Mouse (Mus musculus) inflammation-experienced regulatory T-cells, adult 6 months (primary cell): Measurements from ENCODE around the gene Nxpe3. TPM values are rescaled to one million over a fixed set of nuclear protein-coding genes. Genes with fewer than 3 reads are reported as not detected.
"Not testable (repeated sequence)": the region's sequence is repeated elsewhere in the genome, so short reads cannot be mapped to it uniquely, and the experiment has no call there.

Source experiments
- ATAC-seq: one replicate; pipeline ENCODE4 v1.8.0; 2017
- polyA plus RNA-seq, 3 experiments: library from polyadenylated mRNA; unstranded; fragments of 100-300 nt; shearing (Covaris generic); gene quantifications; one replicate each; pipeline ENCODE4 v1.2.1; 2017

Nxpe3 gene
- polyA plus RNA-seq, 3 experiments from 2014 or later: 13.7 to 36.9 (median 22.6) TPM

GRCm38 (mm10) chr16:55890346-55891136 is 4.5 kb downstream of the Nxpe3 start:
- peak; percentile 6 for ATAC-seq

GRCm38 (mm10) chr16:55889451-55889850 is 5.6 kb downstream of the Nxpe3 start:
- no peak for ATAC-seq

GRCm38 (mm10) chr16:55888584-55888960 is 6.5 kb downstream of the Nxpe3 start:
- no peak for ATAC-seq

- peak; percentile 64 for ATAC-seq
Measured at GRCm38 (mm10) chr16:55887814-55888583, 7.1 kb downstream of the Nxpe3 start.

- ATAC-seq: no peak
Measured at GRCm38 (mm10) chr16:55884246-55884645, 10.8 kb downstream of the Nxpe3 start.

- peak; percentile 30 for ATAC-seq
Measured at GRCm38 (mm10) chr16:55876025-55876424, 19.1 kb downstream of the Nxpe3 start.

- ATAC-seq: peak; percentile 10
Measured at GRCm38 (mm10) chr16:55863832-55864231, 31.3 kb downstream of the Nxpe3 start.

GRCm38 (mm10) chr16:55863149-55863815 is 31.8 kb downstream of the Nxpe3 start:
- ATAC-seq: peak; percentile 80

GRCm38 (mm10) chr16:55861104-55861503 is 34.0 kb downstream of the Nxpe3 start:
- no peak for ATAC-seq

- ATAC-seq: not testable (repeated sequence)
Measured at GRCm38 (mm10) chr16:55859421-55859820, 35.7 kb downstream of the Nxpe3 start.

GRCm38 (mm10) chr16:55858465-55858864 is 36.6 kb downstream of the Nxpe3 start:
- ATAC-seq: peak; percentile 71

- peak; percentile 86 for ATAC-seq
Measured at GRCm38 (mm10) chr16:55852943-55853727, 42.0 kb downstream of the Nxpe3 start.

GRCm38 (mm10) chr16:55852515-55852914 is 42.6 kb downstream of the Nxpe3 start:
- peak; percentile 1 for ATAC-seq

- no peak for ATAC-seq
Measured at GRCm38 (mm10) chr16:55850485-55850884, 44.6 kb downstream of the Nxpe3 start.

GRCm38 (mm10) chr16:55847679-55848078 is 47.4 kb downstream of the Nxpe3 start:
- ATAC-seq: peak; percentile 47

- no peak for ATAC-seq
Measured at GRCm38 (mm10) chr16:55844847-55845246, 50.2 kb downstream of the Nxpe3 start.

GRCm38 (mm10) chr16:55843919-55844318 is 51.2 kb downstream of the Nxpe3 start:
- no peak for ATAC-seq

GRCm38 (mm10) chr16:55843134-55843533 is 52.0 kb downstream of the Nxpe3 start:
- no peak for ATAC-seq

- no peak for ATAC-seq
Measured at GRCm38 (mm10) chr16:55841506-55841905, 53.6 kb downstream of the Nxpe3 start.

GRCm38 (mm10) chr16:55838510-55839474 is 56.3 kb downstream of the Nxpe3 start, which contains the start of gene Nfkbiz:
Gene Nfkbiz (minus strand): TSS chr16:55838899.
- ATAC-seq: peak; percentile 67

GRCm38 (mm10) chr16:55838129-55838509 is 57.0 kb downstream of the Nxpe3 start:
- ATAC-seq: no peak
